Mouse (Mus musculus) spleen, embryonic (tissue): ENCODE measurements around the gene Dennd4b.
"Not testable (repeated sequence)": the region's sequence is repeated elsewhere in the genome, so short reads cannot be mapped to it uniquely, and the experiment has no call there.

Experiments
- CTCF ChIA-PET: fragments of 350-600 bp; sonication (Branson Sonifier 250); formaldehyde crosslinking; loops from one replicate; lab custom pipeline; 2022; lab: Charles Lee

Dennd4b gene

GRCm38 (mm10) chr3:90251731-90252226, 13.2 kb upstream of the Dennd4b start:
- CTCF ChIA-PET, result not testable (repeated sequence)

- CTCF ChIA-PET, result not testable (repeated sequence)
These were observed 12.3 kb upstream of the Dennd4b start for GRCm38 (mm10) chr3:90252659-90253058.

- CTCF ChIA-PET, result not testable (repeated sequence)
These were observed 11.8 kb upstream of the Dennd4b start for GRCm38 (mm10) chr3:90253174-90253573.

GRCm38 (mm10) chr3:90253653-90254418, 11.1 kb upstream of the Dennd4b start, which contains the start of gene Crtc2:
Gene Crtc2, plus strand, starts transcription at chr3:90254163.
- CTCF ChIA-PET, result no interaction called here

GRCm38 (mm10) chr3:90254419-90255193, 10.4 kb upstream of the Dennd4b start:
- CTCF ChIA-PET, result no interaction called here

GRCm38 (mm10) chr3:90255194-90255565, 9.8 kb upstream of the Dennd4b start:
- CTCF ChIA-PET, result no interaction called here

GRCm38 (mm10) chr3:90255784-90256353, 9.1 kb upstream of the Dennd4b start:
- CTCF ChIA-PET, result interaction anchor here (0.6 kb wide), 3 partner anchors 14 to 24 kb away, joined by 4 to 5 read pairs (median 4); no protein-coding TSS in a partner anchor

GRCm38 (mm10) chr3:90256731-90257530, 8.1 kb upstream of the Dennd4b start:
- CTCF ChIA-PET, result no interaction called here

GRCm38 (mm10) chr3:90258521-90258920, 6.5 kb upstream of the Dennd4b start:
- CTCF ChIA-PET, result interaction anchor here (0.6 kb wide), 1 partner anchor 61 kb away, joined by 3 read pairs; no protein-coding TSS in a partner anchor

GRCm38 (mm10) chr3:90263121-90263771, 1.7 kb upstream of the Dennd4b start:
- CTCF ChIA-PET, result no interaction called here

GRCm38 (mm10) chr3:90264687-90265033, 325 bp upstream of the Dennd4b start:
- CTCF ChIA-PET, result no interaction called here

GRCm38 (mm10) chr3:90265932-90266741, 1.2 kb downstream of the Dennd4b start:
- CTCF ChIA-PET, result interaction anchor here (1.1 kb wide), 1 partner anchor 36 kb away, joined by 3 read pairs; no protein-coding TSS in a partner anchor

- CTCF ChIA-PET, result interaction anchor here (0.5 to 1.1 kb wide), 2 partner anchors 37 to 46 kb away, joined by 3 to 15 read pairs; no protein-coding TSS in a partner anchor
These were observed 2.2 kb downstream of the Dennd4b start for GRCm38 (mm10) chr3:90266901-90267775.

- CTCF ChIA-PET, result interaction anchor here (0.7 kb wide), 1 partner anchor 40 kb away, joined by 7 read pairs; no protein-coding TSS in a partner anchor
These were observed 3.2 kb downstream of the Dennd4b start for GRCm38 (mm10) chr3:90268190-90268589.

GRCm38 (mm10) chr3:90268971-90269370, 4.0 kb downstream of the Dennd4b start:
- CTCF ChIA-PET, result no interaction called here

GRCm38 (mm10) chr3:90270784-90271183, 5.8 kb downstream of the Dennd4b start:
- CTCF ChIA-PET, result no interaction called here

- CTCF ChIA-PET, result no interaction called here
These were observed 7.2 kb downstream of the Dennd4b start for GRCm38 (mm10) chr3:90272170-90272569.

GRCm38 (mm10) chr3:90273855-90274254, 8.9 kb downstream of the Dennd4b start:
- CTCF ChIA-PET, result interaction anchor here (0.5 kb wide), 1 partner anchor 28 kb away, joined by 3 read pairs; no protein-coding TSS in a partner anchor

- CTCF ChIA-PET, result no interaction called here
These were observed 10.3 kb downstream of the Dennd4b start for GRCm38 (mm10) chr3:90275286-90275685.
